Mouse (Mus musculus) MEL (cell line): ENCODE measurements at regions not wholly inside any gene's neighbourhood (a gene's known extent, or its start where the extent isn't known, plus 50 kb on each side); places are given as distances from the start of the nearest gene placed in this dataset.

Experiments
- DNase-seq: peaks from one replicate; pipeline ENCODE4 v3.0.0; 2011; ENCODE audit warnings: low read depth, low spot score
- H3K27ac ChIP-seq: 2 replicates; pipeline ENCODE4 v1.5.1; 2012; ENCODE audit warnings: low read depth, mild to moderate bottlenecking, control low read depth, low read length, moderate library complexity; ENCODE audit not compliant: control insufficient read depth
- H3K27me3 ChIP-seq, 2 experiments: fragments of 150-350 bp in 1 of 2; sonication (generic) in 1 of 2; 2 replicates each; pipeline ENCODE4 v1.6.1; 2012; ENCODE audit warnings: low read length in 2 of 2, mild to moderate bottlenecking in 2 of 2, improper control_type of control experiment in 1 of 2, moderate library complexity in 1 of 2; ENCODE audit not compliant: insufficient read depth in 2 of 2, control insufficient read depth in 1 of 2
- H3K36me3 ChIP-seq, 2 experiments: 2 replicates each; pipeline ENCODE4 v1.6.1; 2012 to 2014; ENCODE audit warnings: low read length in 2 of 2, improper control_type of control experiment in 1 of 2, inconsistent platforms in 1 of 2, mild to moderate bottlenecking in 1 of 2; ENCODE audit not compliant: insufficient read depth in 2 of 2, control insufficient read depth in 1 of 2
- H3K4me1 ChIP-seq, 2 experiments: fragments of 150-350 bp in 1 of 2; sonication (generic) in 1 of 2; 2 replicates each; pipeline ENCODE4 v1.6.1; 2012; ENCODE audit warnings: low read length in 2 of 2, improper control_type of control experiment in 1 of 2, mild to moderate bottlenecking in 1 of 2; ENCODE audit not compliant: insufficient read depth in 2 of 2, control insufficient read depth in 1 of 2
- H3K4me3 ChIP-seq, 2 experiments: fragments of 150-350 bp in 1 of 2; sonication (generic) in 1 of 2; 2 replicates each; pipeline ENCODE4 v1.5.1; 2012; ENCODE audit warnings: low read depth in 2 of 2, low read length in 2 of 2, mild to moderate bottlenecking in 2 of 2, moderate library complexity in 2 of 2, control low read depth in 1 of 2, improper control_type of control experiment in 1 of 2; ENCODE audit not compliant: control insufficient read depth in 1 of 2, insufficient read depth in 1 of 2
- H3K79me2 ChIP-seq: 2 replicates; pipeline ENCODE4 v1.6.1; 2012; ENCODE audit warnings: mild to moderate bottlenecking, low read length, moderate library complexity; ENCODE audit not compliant: control insufficient read depth, poor library complexity, insufficient read depth
- H3K9ac ChIP-seq: 2 replicates; pipeline ENCODE4 v1.6.1; 2012; ENCODE audit warnings: low read depth, mild to moderate bottlenecking, control low read depth, low read length, moderate library complexity; ENCODE audit not compliant: control insufficient read depth, poor library complexity, severe bottlenecking
- H3K9me3 ChIP-seq: fragments of 150-350 bp; sonication (generic); replicated peaks from 2 replicates; pipeline ENCODE4 v1.6.1; 2012; ENCODE audit warnings: mild to moderate bottlenecking, low read length, improper control_type of control experiment, moderate library complexity; ENCODE audit not compliant: insufficient read depth
- CHD2 ChIP-seq: IDR thresholded peaks from 2 replicates; pipeline ENCODE4 v1.6.1; 2011; ENCODE audit warnings: low read length, improper control_type of control experiment
- CTCF ChIP-seq, 3 experiments: IDR thresholded peaks in 2 of 3; conservative IDR thresholded peaks in 1 of 3; 2 replicates each; pipeline ENCODE4 v1.5.1; 2011 to 2012; ENCODE audit warnings: low read length in 3 of 3, low read depth in 2 of 3, mild to moderate bottlenecking in 2 of 3, improper control_type of control experiment in 1 of 3, inconsistent platforms in 1 of 3, mixed read lengths in 1 of 3, moderate library complexity in 1 of 3; ENCODE audit not compliant: control insufficient read depth in 1 of 3, insufficient read depth in 1 of 3, poor library complexity in 1 of 3, severe bottlenecking in 1 of 3
- MYB ChIP-seq: IDR thresholded peaks from 2 replicates; pipeline ENCODE4 v1.6.1; 2011; ENCODE audit warnings: mild to moderate bottlenecking, low read depth, low read length, improper control_type of control experiment
- NRF1 ChIP-seq: IDR thresholded peaks from 2 replicates; pipeline ENCODE4 v1.6.1; 2014; ENCODE audit warnings: low read depth, mild to moderate bottlenecking, inconsistent platforms, low read length, improper control_type of control experiment, moderate library complexity; ENCODE audit not compliant: poor library complexity, insufficient read depth, severe bottlenecking
- POLR2A ChIP-seq, 2 experiments: IDR thresholded peaks; 2 replicates each; pipeline ENCODE4 v1.6.1; 2011 to 2012; ENCODE audit warnings: low read length in 2 of 2, mild to moderate bottlenecking in 2 of 2, control low read depth in 1 of 2, improper control_type of control experiment in 1 of 2, low read depth in 1 of 2, moderate library complexity in 1 of 2; ENCODE audit not compliant: control insufficient read depth in 1 of 2, insufficient read depth in 1 of 2, poor library complexity in 1 of 2
- POLR2AphosphoS2 ChIP-seq: IDR thresholded peaks from 2 replicates; pipeline ENCODE4 v1.6.1; 2011; ENCODE audit warnings: low read length, improper control_type of control experiment
- RAD21 ChIP-seq: IDR thresholded peaks from 2 replicates; pipeline ENCODE4 v1.6.1; 2011; ENCODE audit warnings: mild to moderate bottlenecking, low read depth, low read length, improper control_type of control experiment
- SIN3A ChIP-seq: IDR thresholded peaks from 2 replicates; pipeline ENCODE4 v1.6.1; 2012; ENCODE audit warnings: low read length, improper control_type of control experiment, inconsistent platforms
- SMC3 ChIP-seq: IDR thresholded peaks from 2 replicates; pipeline ENCODE4 v1.6.1; 2011; ENCODE audit warnings: low read depth, low read length, improper control_type of control experiment
- ZNF384 ChIP-seq: IDR thresholded peaks from 2 replicates; pipeline ENCODE4 v1.6.1; 2012; ENCODE audit warnings: low read depth, mild to moderate bottlenecking, inconsistent platforms, low read length, improper control_type of control experiment

- no peaks in the 10 kb centered on the region for H3K36me3 ChIP-seq
- no peak overlapping the region for H3K9ac ChIP-seq
- TF ChIP-seq SMC3 = no peak
- H3K27me3 ChIP-seq = no peaks in the 10 kb centered on the region
- no peaks in the 10 kb centered on the region for H3K9me3 ChIP-seq
- H3K4me3 ChIP-seq = no peak overlapping the region
- H3K27ac ChIP-seq = no peak overlapping the region
- H3K79me2 ChIP-seq = no peaks in the 10 kb centered on the region
- DNase-seq = no peak
- H3K4me1 ChIP-seq = no peaks in the 10 kb centered on the region
Observed at GRCm38 (mm10) chr16:21274012-21274528, 69.5 kb downstream of the Ephb3 start.

GRCm38 (mm10) chr16:21277789-21278342, 73.3 kb downstream of the Ephb3 start:
- no peaks in the 10 kb centered on the region for H3K36me3 ChIP-seq
- TF ChIP-seq MYB = no peak
- no peak for TF ChIP-seq CHD2
- TF ChIP-seq ZNF384 = no peak
- TF ChIP-seq RAD21 = no peak
- TF ChIP-seq POLR2AphosphoS2 = no peak
- TF ChIP-seq SIN3A = no peak
- TF ChIP-seq, all 39 proteins: peak for 0
- Histone ChIP-seq H3K4me1 (no peaks in the 10 kb centered on the region), H3K27me3 (no peaks in the 10 kb centered on the region), H3K9me3 (no peaks in the 10 kb centered on the region), H3K27ac (no peak overlapping the region), H3K9ac (no peak overlapping the region), H3K4me3 (no peak overlapping the region), H3K79me2 (no peaks in the 10 kb centered on the region)
- DNase-seq = no peak

GRCm38 (mm10) chr16:21278387-21278786, 73.8 kb downstream of the Ephb3 start:
- Histone ChIP-seq H3K79me2 (no peaks in the 10 kb centered on the region), H3K27me3 (no peaks in the 10 kb centered on the region), H3K27ac (no peak overlapping the region), H3K4me3 (no peak overlapping the region), H3K4me1 (no peaks in the 10 kb centered on the region), H3K36me3 (no peaks in the 10 kb centered on the region), H3K9ac (no peak overlapping the region), H3K9me3 (no peaks in the 10 kb centered on the region)
- no peak for DNase-seq
- TF ChIP-seq POLR2A (IDR thresholded peaks at IDR 0.05; ENCODE audit: control insufficient read depth in 1 of 2, insufficient read depth in 1 of 2, low read depth in 1 of 2, low read length in 2 of 2, poor library complexity in 1 of 2) = no peak
- no peak for TF ChIP-seq NRF1
- TF ChIP-seq SMC3 = peak; percentile 14; the same call in 1 of the 2 replicates
- TF ChIP-seq CTCF (IDR thresholded peaks at IDR 0.05 in 2 of 3, conservative IDR thresholded peaks at IDR 0.05 in 1 of 3; ENCODE audit: control insufficient read depth in 1 of 3, insufficient read depth in 1 of 3, low read depth in 2 of 3, low read length in 3 of 3, poor library complexity in 1 of 3, severe bottlenecking in 1 of 3) = peak in 2 of 3 experiments; percentile 4 to 24; a peak in 1 of 6 replicates
